Mouse (Mus musculus) liver, embryonic 12.5 days (tissue): Measurements from ENCODE around the gene Pnmt. TPM values are rescaled to one million over a fixed set of nuclear protein-coding genes. Genes with fewer than 3 reads are reported as not detected.
"Not testable (repeated sequence)": the region's sequence is repeated elsewhere in the genome, so short reads cannot be mapped to it uniquely, and the experiment has no call there.

Source experiments
- ATAC-seq: fragments of 200-750 bp; cut with Nextera tagmentation; 2 replicates; pipeline ENCODE4 v1.8.0; 2017; ENCODE audit warnings: moderate number of reproducible peaks, mild to moderate bottlenecking, moderate library complexity
- H3K27ac ChIP-seq: fragments of 300-500 bp; sonication (generic); 2 replicates; pipeline ENCODE4 v1.5.1; 2016; ENCODE audit warnings: mild to moderate bottlenecking
- H3K27me3 ChIP-seq: fragments of 300-500 bp; sonication (generic); replicated peaks from 2 replicates; pipeline ENCODE4 v1.6.1; 2016; ENCODE audit warnings: mild to moderate bottlenecking, moderate library complexity
- H3K36me3 ChIP-seq: fragments of 300-500 bp; sonication (generic); 2 replicates; pipeline ENCODE4 v1.6.1; 2016; ENCODE audit warnings: mild to moderate bottlenecking, moderate library complexity
- H3K4me1 ChIP-seq: fragments of 300-500 bp; sonication (generic); 2 replicates; pipeline ENCODE4 v1.6.1; 2016
- H3K4me2 ChIP-seq: fragments of 300-500 bp; sonication (generic); 2 replicates; pipeline ENCODE4 v1.6.1; 2016; ENCODE audit warnings: mild to moderate bottlenecking, moderate library complexity
- H3K4me3 ChIP-seq: fragments of 300-500 bp; sonication (generic); 2 replicates; pipeline ENCODE4 v1.5.1; 2016; ENCODE audit warnings: mild to moderate bottlenecking, moderate library complexity
- H3K9ac ChIP-seq: fragments of 300-500 bp; sonication (generic); 2 replicates; pipeline ENCODE4 v1.6.1; 2016; ENCODE audit warnings: mild to moderate bottlenecking, moderate library complexity
- H3K9me3 ChIP-seq: fragments of 300-500 bp; sonication (generic); replicated peaks from 2 replicates; pipeline ENCODE4 v1.6.1; 2016; ENCODE audit warnings: mild to moderate bottlenecking, moderate library complexity
- WGBS: fragments of 180-500 bp; shearing (Covaris S2); methylation state at CpG from one replicate; pipeline ENCODE4 v1.1.7; 2016; ENCODE audit not compliant: insufficient replicate concordance; 5-methylcytosine and 5-hydroxymethylcytosine counted together
- polyA plus RNA-seq: library from polyadenylated mRNA; unstranded; fragments of >200 nt; fragmentation: Nextera tagmentation; extraction: Ambion mirVana; gene quantifications from 2 replicates; pipeline ENCODE4 v1.2.1, GENCODE M21; 2016

Gene Pnmt
- polyA plus RNA-seq, 1 experiment from 2014 or later, result not detected

- Histone ChIP-seq H3K27ac (no peak overlapping the region), H3K9me3 (no peaks in the 10 kb centered on the region), H3K27me3 (no peaks in the 10 kb centered on the region), H3K4me3 (no peak overlapping the region), H3K4me2 (no peak overlapping the region), H3K36me3 (peaks cover 77% of the 10 kb centered on the region), H3K4me1 (no peaks in the 10 kb centered on the region), H3K9ac (no peak overlapping the region)
- no peak for ATAC-seq
- 56% methylated on average over 5 of the region's 5 CpGs for WGBS
These were observed 9.5 kb upstream of the Pnmt start for GRCm38 (mm10) chr11:98376756-98377155.

GRCm38 (mm10) chr11:98377787-98378186 is 8.5 kb upstream of the Pnmt start:
- Histone ChIP-seq H3K27me3 (no peaks in the 10 kb centered on the region), H3K27ac (no peak overlapping the region), H3K4me1 (no peaks in the 10 kb centered on the region), H3K4me3 (no peak overlapping the region), H3K36me3 (peaks cover 76% of the 10 kb centered on the region), H3K4me2 (no peak overlapping the region), H3K9me3 (no peaks in the 10 kb centered on the region), H3K9ac (no peak overlapping the region)
- no peak for ATAC-seq
- WGBS, result 72% methylated on average over 11 of the region's 11 CpGs

GRCm38 (mm10) chr11:98379379-98379778 is 6.9 kb upstream of the Pnmt start:
- H3K4me3 ChIP-seq, result no peak overlapping the region
- H3K36me3 ChIP-seq, result peaks cover 66% of the 10 kb centered on the region
- H3K4me1 ChIP-seq, result no peaks in the 10 kb centered on the region
- ATAC-seq, result no peak
- no peaks in the 10 kb centered on the region for H3K9me3 ChIP-seq
- H3K27me3 ChIP-seq, result peaks cover 16% of the 10 kb centered on the region
- WGBS, result 71% methylated on average over 7 of the region's 7 CpGs
- H3K4me2 ChIP-seq, result no peak overlapping the region
- H3K9ac ChIP-seq, result no peak overlapping the region
- H3K27ac ChIP-seq, result no peak overlapping the region

GRCm38 (mm10) chr11:98380106-98380505 is 6.1 kb upstream of the Pnmt start:
- Histone ChIP-seq H3K27ac (no peak overlapping the region), H3K36me3 (peaks cover 59% of the 10 kb centered on the region), H3K9me3 (no peaks in the 10 kb centered on the region), H3K27me3 (peaks cover 23% of the 10 kb centered on the region), H3K4me1 (no peaks in the 10 kb centered on the region), H3K4me3 (no peak overlapping the region), H3K9ac (no peak overlapping the region), H3K4me2 (no peak overlapping the region)
- WGBS, result 77% methylated on average over 6 of the region's 6 CpGs
- no peak for ATAC-seq

GRCm38 (mm10) chr11:98381651-98382050 is 4.6 kb upstream of the Pnmt start:
- WGBS, result 81% methylated on average over 2 of the region's 2 CpGs
- Histone ChIP-seq H3K4me2 (no peak overlapping the region), H3K4me1 (no peaks in the 10 kb centered on the region), H3K9me3 (no peaks in the 10 kb centered on the region), H3K4me3 (no peak overlapping the region), H3K27ac (no peak overlapping the region), H3K9ac (no peak overlapping the region), H3K36me3 (peaks cover 43% of the 10 kb centered on the region), H3K27me3 (peaks cover 38% of the 10 kb centered on the region)
- no peak for ATAC-seq

- not testable (repeated sequence) for ATAC-seq, H3K4me2 ChIP-seq, H3K4me1 ChIP-seq, H3K27ac ChIP-seq, H3K4me3 ChIP-seq, H3K9me3 ChIP-seq, H3K9ac ChIP-seq
- 37% methylated on average over 2 of the region's 2 CpGs for WGBS
- H3K36me3 ChIP-seq, result peaks cover 36% of the 10 kb centered on the region
- H3K27me3 ChIP-seq, result peaks cover 46% of the 10 kb centered on the region
These were observed 3.8 kb upstream of the Pnmt start for GRCm38 (mm10) chr11:98382405-98382804.

GRCm38 (mm10) chr11:98383261-98384030 is 2.8 kb upstream of the Pnmt start, which contains the start of gene Tcap:
Gene Tcap (plus strand): TSS chr11:98383811.
- Histone ChIP-seq H3K4me1 (no peaks in the 10 kb centered on the region), H3K9ac (no peak within 1 kb of the TSS), H3K36me3 (peaks cover 25% of the 10 kb centered on the region), H3K4me3 (no peak within 1 kb of the TSS), H3K27me3 (peaks cover 56% of the 10 kb centered on the region), H3K9me3 (no peaks in the 10 kb centered on the region), H3K27ac (no peak within 1 kb of the TSS), H3K4me2 (no peak within 1 kb of the TSS)
- no peak for ATAC-seq
- WGBS, result 54% methylated on average over 14 of the region's 14 CpGs

GRCm38 (mm10) chr11:98384216-98384615 is 2.0 kb upstream of the Pnmt start:
- Histone ChIP-seq H3K9ac (no peak overlapping the region), H3K9me3 (no peaks in the 10 kb centered on the region), H3K27me3 (peaks cover 64% of the 10 kb centered on the region), H3K4me1 (0 out of 2 replicates have a peak, but pooled peaks cover 3% of the 10 kb centered on the region), H3K27ac (no peak overlapping the region), H3K4me3 (no peak overlapping the region), H3K4me2 (no peak overlapping the region), H3K36me3 (peaks cover 17% of the 10 kb centered on the region)
- 58% methylated on average over 20 of the region's 20 CpGs for WGBS
- no peak for ATAC-seq

- ATAC-seq, result no peak
- Histone ChIP-seq H3K36me3 (peaks cover 10% of the 10 kb centered on the region), H3K4me1 (0 out of 2 replicates have a peak, but pooled peaks cover 8% of the 10 kb centered on the region), H3K9ac (no peak overlapping the region), H3K9me3 (no peaks in the 10 kb centered on the region), H3K27ac (no peak overlapping the region), H3K4me2 (no peak overlapping the region), H3K4me3 (no peak overlapping the region), H3K27me3 (peaks cover 72% of the 10 kb centered on the region)
- 56% methylated on average over 8 of the region's 8 CpGs for WGBS
These were observed 1.3 kb upstream of the Pnmt start for GRCm38 (mm10) chr11:98384721-98385637.

- peaks cover 88% of the 10 kb centered on the region for H3K27me3 ChIP-seq
- ATAC-seq, result no peak
- WGBS, result 12% methylated on average over 24 of the region's 24 CpGs
- H3K4me3 ChIP-seq, result no peak overlapping the region
- no peaks in the 10 kb centered on the region for H3K9me3 ChIP-seq
- peaks cover 8% of the 10 kb centered on the region; the same call in 1 of the 2 replicates for H3K4me1 ChIP-seq
- no peak overlapping the region for H3K4me2 ChIP-seq
- H3K36me3 ChIP-seq, result no peaks in the 10 kb centered on the region
- no peak overlapping the region for H3K27ac ChIP-seq
- no peak overlapping the region for H3K9ac ChIP-seq
These were observed 346 bp downstream of the Pnmt start for GRCm38 (mm10) chr11:98386596-98386995.

GRCm38 (mm10) chr11:98387056-98387577 is 867 bp downstream of the Pnmt start:
- H3K9ac ChIP-seq, result no peak overlapping the region
- no peaks in the 10 kb centered on the region for H3K9me3 ChIP-seq
- H3K4me2 ChIP-seq, result no peak overlapping the region
- no peaks in the 10 kb centered on the region for H3K36me3 ChIP-seq
- H3K4me3 ChIP-seq, result no peak overlapping the region
- H3K27ac ChIP-seq, result no peak overlapping the region
- WGBS, result 40% methylated on average over 14 of the region's 14 CpGs
- H3K27me3 ChIP-seq, result peaks cover 92% of the 10 kb centered on the region
- H3K4me1 ChIP-seq, result peaks cover 13% of the 10 kb centered on the region
- ATAC-seq, result no peak

- no peaks in the 10 kb centered on the region for H3K36me3 ChIP-seq
- no peak overlapping the region for H3K27ac ChIP-seq
- 59% methylated on average over 10 of the region's 10 CpGs for WGBS
- peaks cover 87% of the 10 kb centered on the region for H3K27me3 ChIP-seq
- no peak overlapping the region for H3K4me3 ChIP-seq
- no peaks in the 10 kb centered on the region for H3K9me3 ChIP-seq
- H3K4me1 ChIP-seq, result peaks cover 24% of the 10 kb centered on the region
- H3K9ac ChIP-seq, result no peak overlapping the region
- H3K4me2 ChIP-seq, result no peak overlapping the region
- no peak for ATAC-seq
These were observed 2.0 kb downstream of the Pnmt start for GRCm38 (mm10) chr11:98388282-98388681.
